Mouse (Mus musculus) cortical plate, adult 2 months (tissue): ENCODE measurements around the gene Zdhhc22.

ENCODE experiments used
- CTCF ChIP-seq: fragments of 200-500 bp; IDR thresholded peaks from 2 replicates; pipeline ENCODE4 v1.5.1; 2011; ENCODE audit warnings: mild to moderate bottlenecking, control low read depth, low read length; ENCODE audit not compliant: insufficient read depth; ENCODE audit errors: extremely low read depth
- POLR2A ChIP-seq: fragments of 200-500 bp; IDR thresholded peaks from 2 replicates; pipeline ENCODE4 v1.6.1; 2011; ENCODE audit warnings: mild to moderate bottlenecking, low read length, control low read depth; ENCODE audit not compliant: insufficient read depth; ENCODE audit errors: extremely low read depth

DNA sequence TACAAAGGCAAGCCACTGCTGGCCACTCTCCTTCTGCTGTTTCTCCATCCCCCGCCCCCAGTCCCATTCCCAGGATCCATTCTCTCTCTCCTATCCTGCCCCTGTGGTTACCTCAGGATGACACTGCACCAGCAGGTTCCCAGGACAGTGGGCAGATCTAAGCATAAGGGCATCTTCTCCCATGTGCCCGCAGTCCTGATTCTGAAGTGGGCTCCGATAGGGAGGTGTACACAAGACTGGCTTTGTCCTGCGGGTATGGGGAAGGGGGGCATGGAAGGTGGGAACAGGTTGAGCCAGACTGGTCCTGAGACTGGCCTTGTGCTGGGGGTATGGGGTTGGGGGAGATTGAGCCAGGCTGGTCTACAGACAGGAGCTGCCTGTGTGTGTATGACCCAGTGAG is 14.4 kb upstream of the Zdhhc22 start:
- TF ChIP-seq CTCF (no peak), POLR2A (no peak)
